Mouse (Mus musculus): ENCODE measurements around the gene Ppa1. TPM values are rescaled to one million over a fixed set of nuclear protein-coding genes. Genes with fewer than 3 reads are reported as not detected.

The Ppa1 gene
- 47.6 and 50.1 TPM in 2 replicates for polyA plus RNA-seq (2012; rRNA removed)

DNA sequence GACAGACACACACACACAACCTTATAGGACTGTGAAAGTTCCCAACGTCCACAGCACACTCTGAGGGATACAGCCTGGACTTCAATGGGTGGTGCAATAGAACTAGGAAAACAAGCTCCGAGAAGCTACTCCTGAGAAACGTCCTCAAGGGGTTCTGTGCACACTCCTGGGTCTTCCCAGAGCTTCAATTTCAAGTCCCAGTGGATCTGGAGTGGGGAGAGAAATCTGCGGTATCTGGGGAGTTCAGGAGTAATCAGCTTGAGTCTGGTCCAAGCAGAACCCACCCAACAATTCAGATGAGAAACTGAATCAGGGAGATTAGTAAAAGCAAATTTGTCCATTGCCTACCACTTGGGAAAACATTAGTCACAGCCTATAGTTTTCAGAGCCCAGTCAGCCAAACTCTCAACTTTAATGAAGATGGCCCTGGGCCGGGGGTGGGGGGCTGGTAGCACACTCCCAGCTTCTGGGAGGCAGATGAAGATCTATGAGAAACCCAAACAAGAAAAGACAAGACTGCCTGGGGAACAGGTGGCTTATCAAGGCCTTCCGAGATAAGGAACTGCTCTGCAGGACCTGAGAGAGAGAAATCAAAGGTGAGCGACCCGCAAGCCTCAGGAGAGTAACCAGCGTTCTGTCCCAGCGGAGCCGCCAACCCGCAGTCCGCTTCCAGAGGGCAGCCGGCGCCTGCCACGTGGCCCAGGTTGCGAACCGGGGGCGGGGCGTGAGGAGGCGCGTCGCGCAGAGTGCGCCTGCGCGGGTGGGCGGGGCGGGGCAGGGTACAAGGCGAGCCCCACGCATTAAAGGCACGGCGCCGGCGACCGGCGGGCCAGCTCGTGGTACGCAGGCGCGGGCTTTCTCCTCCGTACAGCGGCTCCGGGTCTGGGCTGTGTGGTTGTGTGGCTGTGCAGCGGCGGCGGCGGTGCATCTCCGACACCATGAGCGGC is at the start of gene Ppa1:
Gene Ppa1, plus strand, starts transcription at position 763 of the 947 bp plus-strand sequence.

DNA sequence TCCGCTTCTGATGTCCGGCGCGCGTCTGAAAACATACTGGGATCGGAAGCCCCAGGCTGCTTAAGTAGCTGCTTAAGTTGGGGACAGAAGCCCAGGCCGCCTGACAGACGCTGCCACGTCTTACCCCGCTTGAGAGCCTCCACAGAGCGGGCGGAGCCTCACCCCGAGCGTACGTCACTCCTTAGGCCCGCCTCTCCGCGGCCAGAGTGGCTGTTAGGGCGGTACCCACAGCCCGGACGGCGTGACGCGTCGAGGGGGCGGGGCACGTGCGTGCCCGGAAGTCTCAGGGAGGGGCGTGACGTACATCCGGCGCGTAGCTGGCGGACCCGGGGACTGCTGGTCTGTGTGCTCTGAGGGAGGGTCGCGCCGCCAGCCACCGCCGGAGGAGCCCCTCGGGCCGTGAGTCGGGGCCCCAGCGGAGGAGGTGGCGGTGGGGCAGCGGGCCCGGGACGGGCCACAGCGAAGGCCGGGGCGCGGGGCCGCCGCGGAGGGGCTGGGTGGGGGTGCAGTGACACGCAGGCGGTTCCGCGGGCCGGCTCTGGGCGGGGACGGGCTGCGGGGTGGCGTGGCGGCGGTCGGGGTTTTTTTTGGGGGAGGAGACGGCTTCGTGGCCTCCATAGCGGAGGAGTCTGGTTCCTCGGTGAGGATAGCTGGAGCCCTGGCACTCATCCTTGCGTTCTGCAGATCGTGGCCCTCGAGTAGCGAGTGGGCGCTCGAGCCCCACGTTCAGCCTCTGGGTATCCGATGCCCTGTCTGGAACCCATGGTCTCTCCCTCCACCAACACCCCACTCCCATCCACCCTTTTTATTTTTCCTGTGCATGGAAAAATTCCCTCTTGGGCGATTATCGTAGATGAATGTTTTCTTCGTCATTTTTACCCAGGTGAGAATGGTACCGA is 31.9 kb downstream of the Ppa1 start, which contains the start of gene Sar1a:
Gene Sar1a, plus strand, starts transcription at position 285 of the 899 bp plus-strand sequence.

DNA sequence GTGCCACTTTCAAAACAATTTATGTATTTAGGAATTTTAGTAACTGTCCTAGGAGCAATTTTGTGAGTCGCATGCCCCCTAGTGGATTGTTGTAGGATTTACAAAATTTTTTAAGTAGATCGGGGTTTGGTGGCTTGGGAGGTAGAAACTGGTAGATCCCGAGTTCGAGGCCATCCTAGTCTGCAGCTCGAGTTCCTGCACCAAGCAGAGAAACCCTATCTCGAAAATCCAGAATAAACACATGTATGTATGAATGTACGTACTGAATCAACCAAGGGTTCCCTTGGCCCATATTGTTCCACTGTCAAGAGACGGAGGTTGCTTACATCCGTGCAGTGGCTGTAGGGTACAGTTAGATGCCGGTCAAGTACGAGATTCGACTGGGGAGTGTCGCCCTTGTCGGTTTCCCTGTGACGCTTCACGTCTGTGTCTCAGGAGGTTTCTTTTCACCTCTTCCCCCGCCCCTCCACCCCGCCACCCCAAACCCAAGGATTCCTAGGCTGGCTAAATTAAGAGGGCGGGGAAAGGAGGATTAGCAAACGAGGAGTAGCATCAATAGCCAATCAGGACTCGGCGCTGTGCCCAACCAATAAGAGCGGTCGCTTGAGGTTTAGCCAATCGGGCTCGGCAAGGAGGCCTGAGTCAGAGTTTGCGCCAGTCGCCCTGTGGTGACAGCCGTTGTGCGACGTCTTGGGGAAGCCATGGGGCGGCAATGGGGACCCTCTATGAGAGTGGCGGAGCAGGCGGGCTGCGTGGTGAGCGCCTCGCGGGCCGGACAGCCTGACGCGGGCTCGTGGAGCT is 46.7 kb downstream of the Ppa1 start, which contains the start of gene Tysnd1:
Gene Tysnd1, plus strand, starts transcription at position 645 of the 801 bp plus-strand sequence.

DNA sequence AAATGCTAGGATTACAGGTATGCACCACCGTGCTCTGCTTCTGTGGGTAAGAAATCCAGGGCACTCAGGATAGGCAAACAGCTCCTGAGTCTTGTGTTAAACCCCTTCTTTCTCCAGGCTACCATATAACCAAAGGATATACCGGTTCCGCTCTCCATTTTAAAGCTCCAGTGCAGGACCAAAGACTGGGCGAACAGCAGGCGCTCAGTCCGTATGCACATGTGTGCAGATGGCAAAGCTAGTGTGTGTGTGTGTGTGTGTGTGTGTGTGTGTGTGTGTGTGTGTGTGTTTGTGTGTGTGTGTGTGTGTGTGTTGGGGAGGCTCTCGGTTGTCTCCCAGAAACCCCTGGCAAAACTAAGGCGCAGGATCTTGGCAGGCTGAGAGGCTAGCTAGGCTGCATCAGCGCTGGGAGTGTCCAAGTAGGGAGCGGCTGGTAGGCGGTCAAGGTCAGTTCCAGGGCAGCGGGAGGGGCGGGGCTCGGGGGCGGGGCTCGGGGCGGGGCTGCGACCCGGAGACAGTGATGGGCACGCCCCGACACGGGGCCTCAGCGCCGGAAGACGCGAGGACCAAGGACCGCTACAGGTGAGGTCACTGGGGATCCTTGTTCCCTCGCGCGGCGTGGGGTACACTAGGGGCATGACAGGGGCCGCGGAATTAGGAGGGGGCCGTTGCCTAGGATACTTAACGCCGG is 66.6 kb downstream of the Ppa1 start, which contains the start of gene Aifm2:
Gene Aifm2, plus strand, starts transcription at position 493 of the 691 bp plus-strand sequence.

Other genes with a start within 250 kb of the Ppa1 start
- gene Nodal, start 230.6 kb upstream of the Ppa1 start, polyA plus RNA-seq (2012; rRNA removed), result 0.18 and 0.23 TPM in 2 replicates
- gene Eif4ebp2, start 195.9 kb upstream of the Ppa1 start, polyA plus RNA-seq (2012; rRNA removed), result 22.8 and 26.8 TPM in 2 replicates
- gene Lrrc20, start 172.8 kb upstream of the Ppa1 start, polyA plus RNA-seq (2012; rRNA removed), result 3.7 TPM in 2 replicates
- not detected in 2 replicates for gene Npffr1, start 53.1 kb upstream of the Ppa1 start, polyA plus RNA-seq (2012; rRNA removed)
- 45.2 and 45.3 TPM in 2 replicates for gene Sar1a, start 31.7 kb downstream of the Ppa1 start, polyA plus RNA-seq (2012; rRNA removed)
- 19.4 and 21.6 TPM in 2 replicates for gene Tysnd1, start 47.0 kb downstream of the Ppa1 start, polyA plus RNA-seq (2012; rRNA removed)
- 6.5 and 7.7 TPM in 2 replicates for gene Aifm2, start 66.7 kb downstream of the Ppa1 start, polyA plus RNA-seq (2012; rRNA removed)
- 2.4 and 2.7 TPM in 2 replicates for gene H2afy2, start 135.6 kb downstream of the Ppa1 start, polyA plus RNA-seq (2012; rRNA removed)

Data from liver, embryonic 18 days (tissue).